Mouse (Mus musculus) ES-E14 (cell line): Measurements from ENCODE around the gene Tns1. TPM values are rescaled to one million over a fixed set of nuclear protein-coding genes. Genes with fewer than 3 reads are reported as not detected.

Experiments
- DNase-seq: peaks from one replicate; pipeline ENCODE4 v3.0.0-alpha.2; 2013; ENCODE audit warnings: low read depth, low spot score
- H3K27ac ChIP-seq: 2 replicates; pipeline ENCODE4 v1.5.1; 2012; ENCODE audit warnings: low read depth, mild to moderate bottlenecking, low read length, moderate library complexity, mixed read lengths; ENCODE audit not compliant: poor library complexity, insufficient read depth, severe bottlenecking
- H3K36me3 ChIP-seq: 2 replicates; pipeline ENCODE4 v1.6.1; 2012; ENCODE audit warnings: mild to moderate bottlenecking, low read length, moderate library complexity, mixed read lengths; ENCODE audit not compliant: control insufficient read depth, poor library complexity, insufficient read depth, severe bottlenecking
- H3K4me1 ChIP-seq, 2 experiments: fragments of 150-350 bp in 1 of 2; sonication (generic) in 1 of 2; 2 replicates each; pipeline ENCODE4 v1.6.1; 2012; ENCODE audit warnings: low read length in 2 of 2, mild to moderate bottlenecking in 1 of 2, mixed read lengths in 1 of 2; ENCODE audit not compliant: control insufficient read depth in 2 of 2, insufficient read depth in 2 of 2, poor library complexity in 1 of 2
- H3K4me3 ChIP-seq, 2 experiments: fragments of 150-350 bp in 1 of 2; sonication (generic) in 1 of 2; 2 replicates each; pipeline ENCODE4 v1.5.1; 2012; ENCODE audit warnings: low read length in 2 of 2, low read depth in 1 of 2, mild to moderate bottlenecking in 1 of 2, mixed read lengths in 1 of 2; ENCODE audit not compliant: insufficient read depth in 1 of 2, poor library complexity in 1 of 2, severe bottlenecking in 1 of 2
- H3K9ac ChIP-seq: 2 replicates; pipeline ENCODE4 v1.6.1; 2012; ENCODE audit warnings: low read depth, mild to moderate bottlenecking, low read length, mixed read lengths; ENCODE audit not compliant: poor library complexity, insufficient read depth, severe bottlenecking
- H3K9me3 ChIP-seq: fragments of 150-350 bp; sonication (generic); 2 replicates; pipeline ENCODE4 v1.6.1; 2012; ENCODE audit warnings: low read depth, mild to moderate bottlenecking, low read length; ENCODE audit not compliant: control insufficient read depth, insufficient read depth
- CHD2 ChIP-seq: IDR thresholded peaks from 2 replicates; pipeline ENCODE4 v1.6.1; 2014; ENCODE audit warnings: mild to moderate bottlenecking, low read depth, low read length, inconsistent platforms
- HCFC1 ChIP-seq: IDR thresholded peaks from 2 replicates; pipeline ENCODE4 v1.6.1; 2012; ENCODE audit warnings: low read length, inconsistent platforms, borderline replicate concordance; ENCODE audit not compliant: insufficient read depth
- MAFK ChIP-seq: IDR thresholded peaks from 2 replicates; pipeline ENCODE4 v1.6.1; 2014; ENCODE audit warnings: mild to moderate bottlenecking, low read depth, low read length, inconsistent platforms; ENCODE audit not compliant: insufficient read depth
- ZC3H11A ChIP-seq: IDR thresholded peaks from 2 replicates; pipeline ENCODE4 v1.6.1; 2012; ENCODE audit warnings: low read depth, mild to moderate bottlenecking, inconsistent platforms, low read length, borderline replicate concordance
- ZNF384 ChIP-seq: IDR thresholded peaks from 2 replicates; pipeline ENCODE4 v1.6.1; 2012; ENCODE audit warnings: low read depth, low read length, inconsistent platforms
- in situ Hi-C, 2 experiments: fragments of 600-800 bp; cut with MboI; formaldehyde crosslinking; loops; one replicate each; pipeline ENCODE4 v1.15.1; 2025; ENCODE audit warnings: low sequenced_read_pairs in 2 of 2, inconsistent platforms in 1 of 2; ENCODE audit not compliant: unreplicated experiment in 2 of 2
- total RNA-seq: library from RNA; depleted of rRNA; stranded (reverse); fragments of 300-350 nt; gene quantifications from 2 replicates; pipeline ENCODE4 v1.2.3, GENCODE M21; 2012

Tns1 gene
- total RNA-seq, 1 experiment: 9.5 TPM

DNA sequence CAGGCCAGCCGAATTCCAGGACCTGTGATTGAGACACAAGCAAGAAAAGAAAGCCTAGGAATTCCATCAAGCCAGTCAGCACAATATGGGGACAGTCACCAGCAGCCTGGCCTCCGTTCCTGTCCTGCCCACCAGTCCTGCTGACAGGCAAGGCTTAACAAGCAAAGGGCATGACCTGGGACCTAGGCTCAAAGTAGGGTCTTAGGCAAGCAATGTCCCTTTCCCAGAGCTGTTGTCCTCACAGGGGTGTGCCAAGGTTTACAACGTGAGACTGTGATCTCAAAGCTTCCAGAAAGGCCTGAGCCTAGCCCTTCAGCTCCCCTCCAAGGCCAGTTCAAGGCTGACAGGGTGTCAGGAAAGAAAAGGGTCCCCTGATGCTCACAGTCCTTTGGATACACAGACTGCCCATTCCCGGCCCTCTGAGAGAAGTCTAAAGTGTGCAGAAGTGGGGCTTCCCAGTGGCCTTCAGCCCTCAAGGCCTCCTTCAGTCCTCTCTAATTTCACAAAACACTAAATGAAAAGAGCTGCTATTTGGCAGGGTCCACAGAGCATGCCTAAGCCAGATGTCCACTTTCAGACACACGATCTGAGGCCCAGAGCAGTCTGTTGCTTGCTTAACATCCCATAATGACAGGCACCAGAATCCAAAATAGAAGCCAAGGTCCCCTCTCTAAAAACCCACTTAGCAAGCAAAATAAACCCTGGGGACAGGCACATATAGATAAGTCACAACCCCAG lies 131.9 kb downstream of the Tns1 start:
- TF ChIP-seq ZNF384 (no peak), ZC3H11A (no peak), MAFK (no peak), HCFC1 (no peak), CHD2 (no peak)
- Histone ChIP-seq H3K27ac (no peak overlapping the region), H3K4me1 (no peaks in the 10 kb centered on the region), H3K4me3 (no peak overlapping the region), H3K36me3 (no peaks in the 10 kb centered on the region), H3K9me3 (no peaks in the 10 kb centered on the region), H3K9ac (no peak overlapping the region)
- no peak for DNase-seq
- in situ Hi-C loops: no loop called here

DNA sequence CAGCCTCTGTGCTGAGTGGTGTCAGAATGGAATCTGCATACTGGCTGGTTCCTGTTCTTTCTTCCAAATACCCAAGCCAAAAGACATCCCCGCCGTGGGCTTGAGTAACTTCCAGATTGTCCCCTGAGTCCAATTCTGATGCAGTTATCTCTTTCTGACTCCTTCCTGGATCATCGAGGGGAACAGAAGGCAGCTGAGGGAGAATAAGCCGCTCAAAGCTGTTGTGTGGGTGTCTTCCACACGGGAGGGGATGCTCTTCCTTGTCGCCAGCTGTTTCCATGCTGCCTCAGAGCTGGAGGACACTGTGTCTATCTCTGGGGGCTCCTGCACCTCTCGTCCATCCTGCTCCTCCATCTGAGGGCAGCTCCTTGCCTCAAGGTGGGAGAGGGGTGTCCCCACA lies 133.0 kb downstream of the Tns1 start:
- H3K9ac ChIP-seq: no peak overlapping the region
- H3K9me3 ChIP-seq: no peaks in the 10 kb centered on the region
- TF ChIP-seq HCFC1: no peak
- no peak for TF ChIP-seq ZC3H11A
- no peak for TF ChIP-seq MAFK
- no peak for TF ChIP-seq CHD2
- TF ChIP-seq ZNF384: no peak
- no peak overlapping the region for H3K27ac ChIP-seq
- H3K4me3 ChIP-seq: no peak overlapping the region
- H3K36me3 ChIP-seq: no peaks in the 10 kb centered on the region
- DNase-seq: no peak
- no peaks in the 10 kb centered on the region for H3K4me1 ChIP-seq
- in situ Hi-C loops: no loop called here

DNA sequence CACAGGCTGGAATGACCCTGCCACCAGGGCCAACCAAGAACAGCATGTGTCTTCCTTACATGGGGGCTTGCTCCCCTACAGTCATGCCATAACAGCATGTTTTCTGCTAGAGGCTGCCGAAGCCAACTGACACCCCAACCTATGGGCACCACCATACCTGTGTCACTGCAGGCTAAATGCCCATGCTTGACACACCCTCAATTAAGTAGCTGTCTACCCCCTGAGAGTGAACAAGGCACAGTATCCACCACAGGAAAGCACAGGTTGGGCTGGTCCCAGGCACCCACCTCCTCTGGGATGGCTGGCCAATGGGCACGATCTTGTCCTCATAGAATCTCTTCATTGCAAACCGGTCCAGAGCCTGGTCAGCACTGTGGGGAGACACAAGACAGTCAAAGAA lies 134.2 kb downstream of the Tns1 start:
- TF ChIP-seq CHD2: no peak
- Histone ChIP-seq H3K4me1 (no peaks in the 10 kb centered on the region), H3K36me3 (no peaks in the 10 kb centered on the region), H3K9me3 (no peaks in the 10 kb centered on the region), H3K9ac (no peak overlapping the region), H3K4me3 (no peak overlapping the region), H3K27ac (no peak overlapping the region)
- in situ Hi-C loops: no loop called here
- no peak for DNase-seq

DNA sequence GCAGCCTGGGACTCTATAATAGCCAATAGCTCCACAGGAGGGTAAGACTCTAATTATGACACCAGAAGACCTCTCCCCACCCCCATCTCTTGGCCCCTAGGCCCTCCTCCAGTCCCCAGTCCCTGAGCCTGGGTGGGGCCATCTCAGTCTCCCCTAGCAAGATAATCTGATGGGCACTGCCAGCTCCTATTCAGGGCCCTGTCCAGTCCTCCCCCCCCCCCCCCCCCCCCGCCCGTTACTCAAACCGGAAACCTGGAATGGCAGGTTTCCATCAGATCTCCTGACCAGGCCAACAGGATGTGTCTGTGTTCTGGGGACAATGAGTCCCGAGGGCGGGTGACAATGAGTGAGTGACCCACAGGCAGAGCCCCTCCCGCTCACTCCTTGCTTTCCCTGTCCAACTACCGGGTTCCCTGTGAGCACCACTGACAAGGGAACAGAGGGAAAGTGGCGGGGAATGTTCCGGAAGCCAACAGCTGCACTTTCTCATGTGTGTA lies 136.5 kb downstream of the Tns1 start:
- no peak overlapping the region for H3K9ac ChIP-seq
- H3K4me3 ChIP-seq: no peak overlapping the region
- TF ChIP-seq MAFK (no peak), CHD2 (no peak), HCFC1 (no peak), ZNF384 (no peak), ZC3H11A (no peak)
- no peaks in the 10 kb centered on the region for H3K4me1 ChIP-seq
- no peaks in the 10 kb centered on the region for H3K9me3 ChIP-seq
- no peak for DNase-seq
- H3K36me3 ChIP-seq: no peaks in the 10 kb centered on the region
- no peak overlapping the region for H3K27ac ChIP-seq
- in situ Hi-C loops: loop anchor here (5.0 to 10.0 kb wide), 2 partner anchors 83 to 85 kb away; no protein-coding TSS in a partner anchor
